Mouse (Mus musculus) kidney, embryonic 14.5 days (tissue): ENCODE measurements at regions not wholly inside any gene's neighbourhood (a gene's known extent, or its start where the extent isn't known, plus 50 kb on each side); places are given as distances from the start of the nearest gene placed in this dataset.

ENCODE experiments used
- ATAC-seq: fragments of 200-750 bp; cut with Nextera tagmentation; 2 replicates; pipeline ENCODE4 v1.8.0; 2017; ENCODE audit warnings: moderate number of reproducible peaks, mild to moderate bottlenecking, moderate TSS enrichment, moderate library complexity; ENCODE audit not compliant: low FRiP score, low TSS enrichment
- H3K27ac ChIP-seq: fragments of 300-500 bp; sonication (generic); 2 replicates; pipeline ENCODE4 v1.5.1; 2014; ENCODE audit warnings: low read depth, mild to moderate bottlenecking, low read length, moderate library complexity, mixed read lengths
- H3K27me3 ChIP-seq: fragments of 300-500 bp; sonication (generic); 2 replicates; pipeline ENCODE4 v1.6.1; 2014; ENCODE audit warnings: mild to moderate bottlenecking, low read length; ENCODE audit not compliant: control insufficient read depth, insufficient read depth
- H3K36me3 ChIP-seq: fragments of 300-500 bp; sonication (generic); 2 replicates; pipeline ENCODE4 v1.6.1; 2014; ENCODE audit warnings: low read length, mixed read lengths; ENCODE audit not compliant: control insufficient read depth, insufficient read depth
- H3K4me1 ChIP-seq: fragments of 300-500 bp; sonication (generic); 2 replicates; pipeline ENCODE4 v1.6.1; 2014; ENCODE audit warnings: low read length, mixed read lengths; ENCODE audit not compliant: control insufficient read depth, insufficient read depth
- H3K4me2 ChIP-seq: fragments of 300-500 bp; sonication (generic); replicated peaks from 2 replicates; pipeline ENCODE4 v1.6.1; 2014; ENCODE audit warnings: low read depth, mild to moderate bottlenecking, low read length
- H3K4me3 ChIP-seq: fragments of 300-500 bp; sonication (generic); 2 replicates; pipeline ENCODE4 v1.5.1; 2014; ENCODE audit warnings: mild to moderate bottlenecking, low read length
- H3K9ac ChIP-seq: fragments of 300-500 bp; sonication (generic); 2 replicates; pipeline ENCODE4 v1.6.1; 2014; ENCODE audit warnings: low read depth, mild to moderate bottlenecking, low read length, moderate library complexity
- H3K9me3 ChIP-seq: fragments of 300-500 bp; sonication (generic); 2 replicates; pipeline ENCODE4 v1.6.1; 2016; ENCODE audit warnings: low read length; ENCODE audit not compliant: control insufficient read depth
- WGBS: fragments of 180-500 bp; shearing (Covaris S2); extraction: QIAGEN DNeasy Blood & Tissue Kit; methylation state at CpG from one replicate; pipeline ENCODE4 v1.1.7; 2014; 5-methylcytosine and 5-hydroxymethylcytosine counted together

GRCm38 (mm10) chr12:77970026-77970425, 224.0 kb upstream of the Gm6657 start:
- H3K4me1 ChIP-seq: no peaks in the 10 kb centered on the region
- H3K4me3 ChIP-seq: no peak overlapping the region
- H3K36me3 ChIP-seq: no peaks in the 10 kb centered on the region
- no peak overlapping the region for H3K27ac ChIP-seq
- H3K9me3 ChIP-seq: no peaks in the 10 kb centered on the region
- H3K27me3 ChIP-seq: no peaks in the 10 kb centered on the region
- WGBS: 69% methylated on average over 1 of the region's 1 CpGs
- no peak overlapping the region for H3K9ac ChIP-seq
- H3K4me2 ChIP-seq: no peak overlapping the region
- no peak for ATAC-seq

GRCm38 (mm10) chr12:77972165-77972564, 221.9 kb upstream of the Gm6657 start:
- H3K4me1 ChIP-seq: no peaks in the 10 kb centered on the region
- ATAC-seq: no peak
- H3K36me3 ChIP-seq: no peaks in the 10 kb centered on the region
- no peak overlapping the region for H3K27ac ChIP-seq
- H3K4me2 ChIP-seq: no peak overlapping the region
- WGBS: 55% methylated on average over 4 of the region's 4 CpGs
- H3K9me3 ChIP-seq: no peaks in the 10 kb centered on the region
- no peak overlapping the region for H3K4me3 ChIP-seq
- no peak overlapping the region for H3K9ac ChIP-seq
- H3K27me3 ChIP-seq: no peaks in the 10 kb centered on the region

GRCm38 (mm10) chr12:77976952-77977351, 217.1 kb upstream of the Gm6657 start:
- H3K36me3 ChIP-seq: no peaks in the 10 kb centered on the region

GRCm38 (mm10) chr12:77986738-77987137, 207.3 kb upstream of the Gm6657 start:
- no peak overlapping the region for H3K4me3 ChIP-seq
- no peaks in the 10 kb centered on the region for H3K36me3 ChIP-seq
- H3K9ac ChIP-seq: no peak overlapping the region
- 73% methylated on average over 8 of the region's 8 CpGs for WGBS
- H3K9me3 ChIP-seq: no peaks in the 10 kb centered on the region
- H3K27ac ChIP-seq: no peak overlapping the region
- H3K27me3 ChIP-seq: no peaks in the 10 kb centered on the region
- ATAC-seq: no peak
- H3K4me2 ChIP-seq: no peak overlapping the region
- H3K4me1 ChIP-seq: no peaks in the 10 kb centered on the region

More at GRCm38 (mm10) chr12:77976952-77977351, 217.1 kb upstream of the Gm6657 start:
- no peak overlapping the region for H3K27ac ChIP-seq
- H3K4me1 ChIP-seq: no peaks in the 10 kb centered on the region
- no peak overlapping the region for H3K4me2 ChIP-seq
- no peaks in the 10 kb centered on the region for H3K27me3 ChIP-seq
- H3K9ac ChIP-seq: no peak overlapping the region
- no peaks in the 10 kb centered on the region for H3K9me3 ChIP-seq
- no peak overlapping the region for H3K4me3 ChIP-seq
- 84% methylated on average over 2 of the region's 2 CpGs for WGBS
- ATAC-seq: no peak

DNA sequence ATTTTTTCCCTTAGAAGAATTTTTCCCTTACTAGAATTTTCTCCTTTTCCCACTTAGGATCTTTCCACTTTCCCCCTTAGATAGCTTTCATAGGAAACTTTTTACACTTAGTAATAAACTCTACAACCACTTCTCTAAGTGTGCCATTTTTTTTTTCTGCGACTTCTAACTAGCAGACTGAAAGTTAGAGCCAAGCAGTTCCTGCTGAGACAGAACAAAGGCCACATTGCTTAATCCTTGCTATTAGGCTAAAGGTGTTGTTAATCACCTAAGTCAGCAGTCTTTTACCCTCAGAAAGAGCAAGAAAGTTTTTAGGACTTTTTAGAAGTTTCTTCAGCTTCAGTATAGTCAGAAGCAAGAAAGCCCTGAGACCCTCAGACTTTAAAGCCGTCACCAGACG, 204.3 kb upstream of the Gm6657 start:
- no peak overlapping the region for H3K27ac ChIP-seq
- H3K4me3 ChIP-seq: no peak overlapping the region
- WGBS: 54% methylated on average over 3 of the region's 3 CpGs
- H3K9ac ChIP-seq: no peak overlapping the region
- H3K4me2 ChIP-seq: no peak overlapping the region
- no peaks in the 10 kb centered on the region for H3K36me3 ChIP-seq
- H3K9me3 ChIP-seq: no peaks in the 10 kb centered on the region
- ATAC-seq: no peak
- no peaks in the 10 kb centered on the region for H3K4me1 ChIP-seq
- H3K27me3 ChIP-seq: no peaks in the 10 kb centered on the region

DNA sequence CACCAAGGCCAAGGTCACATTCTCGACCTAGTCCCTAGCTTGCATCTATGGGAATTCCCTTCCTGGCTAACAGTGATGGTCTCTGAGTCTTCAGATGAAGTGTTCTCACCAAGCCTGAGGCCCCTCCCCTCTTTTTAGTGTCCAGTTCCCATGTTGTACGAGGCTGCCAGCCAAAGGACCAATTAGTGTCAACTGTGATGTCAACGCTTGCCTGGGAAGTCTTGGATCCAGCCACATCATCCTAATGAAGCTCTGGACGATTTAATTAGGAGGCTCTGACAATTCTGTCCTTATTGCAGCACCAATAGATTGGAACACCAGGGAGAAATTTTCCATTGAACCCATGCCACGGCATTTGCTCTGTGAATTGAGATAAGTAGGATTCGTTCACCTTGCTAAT, 202.4 kb upstream of the Gm6657 start:
- no peaks in the 10 kb centered on the region for H3K4me1 ChIP-seq
- no peak overlapping the region for H3K4me3 ChIP-seq
- no peak overlapping the region for H3K9ac ChIP-seq
- no peak for ATAC-seq
- no peak overlapping the region for H3K4me2 ChIP-seq
- no peak overlapping the region for H3K27ac ChIP-seq
- no peaks in the 10 kb centered on the region for H3K27me3 ChIP-seq
- no peaks in the 10 kb centered on the region for H3K36me3 ChIP-seq
- H3K9me3 ChIP-seq: no peaks in the 10 kb centered on the region
- 79% methylated on average over 6 of the region's 6 CpGs for WGBS

DNA sequence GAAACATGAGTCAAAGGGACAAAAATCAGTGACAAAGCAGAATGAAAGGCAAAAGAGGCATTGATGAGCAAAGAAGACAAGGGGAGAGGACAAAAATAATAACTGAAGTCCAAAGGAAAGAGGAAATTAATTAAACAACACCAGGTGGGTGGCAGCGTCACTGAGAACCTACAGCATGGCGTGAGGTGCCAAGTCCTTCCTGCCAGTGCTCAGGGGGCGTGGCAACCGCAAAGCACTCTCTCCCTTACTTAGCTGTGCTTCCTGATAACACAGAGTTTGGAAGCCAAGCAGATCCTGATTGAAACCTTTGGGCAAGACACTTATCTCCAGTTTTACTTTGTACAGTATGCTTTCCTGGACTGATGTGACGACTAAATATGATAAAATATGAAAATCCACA, 199.9 kb upstream of the Gm6657 start:
- Histone ChIP-seq H3K4me3 (no peak overlapping the region), H3K4me2 (no peak overlapping the region), H3K36me3 (no peaks in the 10 kb centered on the region), H3K9ac (no peak overlapping the region), H3K4me1 (no peaks in the 10 kb centered on the region), H3K27ac (no peak overlapping the region), H3K27me3 (no peaks in the 10 kb centered on the region), H3K9me3 (no peaks in the 10 kb centered on the region)
- no peak for ATAC-seq
- 69% methylated on average over 5 of the region's 5 CpGs for WGBS

DNA sequence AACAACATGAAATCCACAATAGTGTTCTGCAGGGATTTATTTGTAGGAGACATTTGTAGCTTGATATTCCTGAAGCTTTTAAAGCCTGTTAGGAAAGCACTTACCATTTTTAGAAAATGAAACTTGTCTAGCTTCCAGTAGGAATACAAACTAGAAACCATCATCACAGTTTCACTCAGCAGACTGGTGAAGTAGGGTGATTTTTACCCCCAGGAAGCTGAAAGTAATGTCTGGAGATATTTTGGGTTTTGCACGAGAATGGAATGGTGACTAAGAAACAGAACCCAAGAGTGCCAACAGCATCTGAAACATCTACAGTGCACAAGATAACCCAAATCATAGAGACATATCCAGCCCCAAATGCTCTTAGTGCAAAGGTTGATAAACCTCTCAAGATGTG, 196.1 kb upstream of the Gm6657 start:
- 93% methylated on average over 1 of the region's 1 CpGs for WGBS
- H3K36me3 ChIP-seq: no peaks in the 10 kb centered on the region
- H3K27ac ChIP-seq: no peak overlapping the region
- no peak overlapping the region for H3K4me2 ChIP-seq
- no peaks in the 10 kb centered on the region for H3K27me3 ChIP-seq
- H3K9me3 ChIP-seq: no peaks in the 10 kb centered on the region
- ATAC-seq: no peak
- no peak overlapping the region for H3K4me3 ChIP-seq
- H3K4me1 ChIP-seq: no peaks in the 10 kb centered on the region
- no peak overlapping the region for H3K9ac ChIP-seq

GRCm38 (mm10) chr12:78000401-78000800, 193.6 kb upstream of the Gm6657 start:
- no peak overlapping the region for H3K4me3 ChIP-seq
- H3K36me3 ChIP-seq: no peaks in the 10 kb centered on the region
- no peak overlapping the region for H3K27ac ChIP-seq
- H3K4me1 ChIP-seq: no peaks in the 10 kb centered on the region
- H3K27me3 ChIP-seq: no peaks in the 10 kb centered on the region
- no peak overlapping the region for H3K4me2 ChIP-seq
- no peak overlapping the region for H3K9ac ChIP-seq
- no peaks in the 10 kb centered on the region for H3K9me3 ChIP-seq
- ATAC-seq: no peak
- 82% methylated on average over 3 of the region's 3 CpGs for WGBS

- Histone ChIP-seq H3K4me1 (no peaks in the 10 kb centered on the region), H3K4me3 (no peak overlapping the region), H3K27ac (no peak overlapping the region), H3K4me2 (no peak overlapping the region), H3K27me3 (no peaks in the 10 kb centered on the region), H3K9me3 (no peaks in the 10 kb centered on the region), H3K36me3 (no peaks in the 10 kb centered on the region), H3K9ac (no peak overlapping the region)
- WGBS: 92% methylated on average over 9 of the region's 9 CpGs
- no peak for ATAC-seq
These were observed 192.2 kb upstream of the Gm6657 start for GRCm38 (mm10) chr12:78001846-78002245.
